Mouse (Mus musculus) liver, postnatal 0 days (tissue): Measurements from ENCODE around the gene Wbp1l. TPM values are rescaled to one million over a fixed set of nuclear protein-coding genes. Genes with fewer than 3 reads are reported as not detected.

Experiments
- ATAC-seq: fragments of 200-750 bp; cut with Nextera tagmentation; 2 replicates; pipeline ENCODE4 v1.8.0; 2017; ENCODE audit warnings: mild to moderate bottlenecking, moderate library complexity
- DNase-seq: peaks from one replicate; pipeline ENCODE4 v3.0.0-alpha.2; 2016
- H3K27ac ChIP-seq: fragments of 300-500 bp; sonication (generic); 2 replicates; pipeline ENCODE4 v1.5.1; 2014; ENCODE audit warnings: antibody characterized with exemption, moderate library complexity, mild to moderate bottlenecking, low read depth
- H3K27me3 ChIP-seq: fragments of 300-500 bp; sonication (generic); 2 replicates; pipeline ENCODE4 v1.6.1; 2014; ENCODE audit warnings: low read length, control low read depth, mixed read lengths; ENCODE audit not compliant: insufficient read depth
- H3K36me3 ChIP-seq: fragments of 300-500 bp; sonication (generic); replicated peaks from 2 replicates; pipeline ENCODE4 v1.6.1; 2014; ENCODE audit warnings: mild to moderate bottlenecking, control low read depth, low read length, moderate library complexity, mixed read lengths; ENCODE audit not compliant: insufficient read depth
- H3K4me1 ChIP-seq: fragments of 300-500 bp; sonication (generic); 2 replicates; pipeline ENCODE4 v1.6.1; 2014; ENCODE audit warnings: antibody characterized with exemption, mild to moderate bottlenecking, control low read depth; ENCODE audit not compliant: insufficient read depth
- H3K4me2 ChIP-seq: fragments of 300-500 bp; sonication (generic); 2 replicates; pipeline ENCODE4 v1.6.1; 2014; ENCODE audit warnings: low read depth, mild to moderate bottlenecking, low read length, moderate library complexity, mixed read lengths
- H3K4me3 ChIP-seq: fragments of 300-500 bp; sonication (generic); 2 replicates; pipeline ENCODE4 v1.5.1; 2014; ENCODE audit warnings: low read depth, low read length
- H3K9ac ChIP-seq: fragments of 300-500 bp; sonication (generic); replicated peaks from 2 replicates; pipeline ENCODE4 v1.6.1; 2014; ENCODE audit warnings: mild to moderate bottlenecking, moderate library complexity
- H3K9me3 ChIP-seq: fragments of 300-500 bp; sonication (generic); 2 replicates; pipeline ENCODE4 v1.6.1; 2016; ENCODE audit warnings: mild to moderate bottlenecking, control low read depth, low read length, mixed read lengths
- CTCF ChIP-seq: sonication (generic); IDR thresholded peaks from 2 replicates; pipeline ENCODE4 v1.5.1; 2016; ENCODE audit warnings: antibody characterized with exemption, low read depth
- EP300 ChIP-seq: IDR thresholded peaks from 2 replicates; pipeline ENCODE4 v1.6.1; 2016; ENCODE audit warnings: antibody characterized with exemption, low read depth, mild to moderate bottlenecking
- WGBS: fragments of 180-500 bp; shearing (Covaris S2); extraction: QIAGEN DNeasy Blood & Tissue Kit; methylation state at CpG from one replicate; pipeline ENCODE4 v1.1.7; 2014; ENCODE audit not compliant: insufficient replicate concordance; 5-methylcytosine and 5-hydroxymethylcytosine counted together
- polyA plus RNA-seq: library from polyadenylated mRNA; unstranded; fragments of >200 nt; fragmentation: Nextera tagmentation; extraction: Ambion mirVana; gene quantifications from 2 replicates; pipeline ENCODE4 v1.2.1, GENCODE M21; 2015

Gene Wbp1l
- polyA plus RNA-seq, 1 experiment from 2014 or later, result 48.8 TPM

- ATAC-seq (no peak), DNase-seq (no peak)
- Histone ChIP-seq H3K27me3 (no peaks in the 10 kb centered on the region), H3K36me3 (0 out of 2 replicates have a peak, but pooled peaks cover 4% of the 10 kb centered on the region), H3K4me3 (no peak overlapping the region), H3K9me3 (no peaks in the 10 kb centered on the region), H3K4me1 (peaks cover 20% of the 10 kb centered on the region; the same call in 1 of the 2 replicates), H3K27ac (no peak overlapping the region; the same call in none of the 2 replicates), H3K4me2 (no peak overlapping the region), H3K9ac (no peak overlapping the region)
- 29% methylated on average over 7 of the region's 7 CpGs for WGBS
- no peak for TF ChIP-seq CTCF
- no peak for TF ChIP-seq EP300
Observed at GRCm38 (mm10) chr19:46705779-46706495, 107.1 kb downstream of the Wbp1l start.

DNA sequence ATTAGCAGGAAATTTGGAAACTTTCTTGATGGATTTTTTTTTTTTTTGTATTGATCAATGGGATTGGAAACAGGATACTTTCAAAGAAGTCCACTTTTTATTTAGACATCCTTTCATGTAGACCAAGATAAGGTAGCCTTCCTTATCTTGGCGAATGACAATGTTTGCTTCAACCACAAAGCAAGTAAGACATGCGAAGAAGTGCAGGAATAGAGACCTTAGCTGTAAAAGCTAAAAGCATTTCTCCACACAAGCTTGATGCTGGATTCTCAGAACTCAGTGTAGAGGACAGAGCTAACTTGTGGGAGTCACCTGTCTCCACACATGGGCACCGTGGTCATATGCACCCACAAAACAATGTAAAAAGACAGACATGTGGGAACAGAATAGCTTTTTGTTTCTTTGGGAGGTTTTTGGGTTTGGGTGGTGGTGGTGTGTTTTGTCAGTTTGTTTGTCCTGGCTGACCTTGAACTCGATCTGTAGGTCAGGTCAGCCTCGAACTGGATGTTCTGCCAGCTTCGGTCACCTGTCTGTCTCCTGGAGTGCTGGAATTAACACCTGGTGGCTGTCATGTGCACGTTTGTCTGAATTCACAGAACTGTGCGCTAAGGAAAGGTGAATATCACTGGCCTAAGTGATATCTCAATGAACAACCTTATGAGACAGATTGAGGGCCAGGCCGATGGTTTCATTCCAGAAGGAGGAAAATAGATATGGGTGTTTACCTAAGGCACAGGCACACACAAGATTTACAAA lies 107.8 kb downstream of the Wbp1l start:
- H3K27ac ChIP-seq, result peak overlapping the region; percentile 81
- H3K4me3 ChIP-seq, result peak overlapping the region; percentile 58
- DNase-seq (peak; percentile 54), ATAC-seq (peak; percentile 81)
- H3K4me1 ChIP-seq, result peaks cover 20% of the 10 kb centered on the region; the same call in 1 of the 2 replicates
- TF ChIP-seq EP300 (no peak), CTCF (no peak)
- no peaks in the 10 kb centered on the region for H3K27me3 ChIP-seq
- no peaks in the 10 kb centered on the region for H3K9me3 ChIP-seq
- H3K36me3 ChIP-seq, result 0 out of 2 replicates have a peak, but pooled peaks cover 4% of the 10 kb centered on the region
- peak overlapping the region; percentile 77 for H3K4me2 ChIP-seq
- 49% methylated on average over 9 of the region's 9 CpGs for WGBS
- peak overlapping the region; percentile 52; the same call in 1 of the 2 replicates for H3K9ac ChIP-seq

Other genes with a start within 250 kb of the Wbp1l start
- gene 2310034G01Rik, start 248.8 kb upstream of the Wbp1l start, polyA plus RNA-seq, result 0.75 and 1.0 TPM in 2 replicates
- gene Actr1a, start 203.3 kb upstream of the Wbp1l start, polyA plus RNA-seq, result 31.8 and 35.4 TPM in 2 replicates
- gene Sufu, start 202.2 kb upstream of the Wbp1l start, polyA plus RNA-seq, result 3.7 and 3.8 TPM in 2 replicates
- gene Trim8, start 97.4 kb upstream of the Wbp1l start, polyA plus RNA-seq, result 7.9 and 9.8 TPM in 2 replicates
- gene Arl3, start 25.9 kb upstream of the Wbp1l start, polyA plus RNA-seq, result 17.0 and 17.1 TPM in 2 replicates
- gene Sfxn2, start 25.7 kb upstream of the Wbp1l start, polyA plus RNA-seq, result 63.0 and 63.4 TPM in 2 replicates
- gene Cyp17a1, start 74.1 kb downstream of the Wbp1l start, polyA plus RNA-seq, result 3.3 and 5.8 TPM in 2 replicates
- 6.6 and 7.1 TPM in 2 replicates for gene Borcs7, start 90.8 kb downstream of the Wbp1l start, polyA plus RNA-seq
- 28.4 and 30.1 TPM in 2 replicates for gene As3mt, start 108.4 kb downstream of the Wbp1l start, polyA plus RNA-seq
- 1.6 and 2.0 TPM in 2 replicates for gene Cnnm2, start 162.5 kb downstream of the Wbp1l start, polyA plus RNA-seq